Mouse (Mus musculus) heart, adult 9 months (tissue): ENCODE measurements at regions not wholly inside any gene's neighbourhood (a gene's known extent, or its start where the extent isn't known, plus 50 kb on each side); places are given as distances from the start of the nearest gene placed in this dataset.

Experiments used
- DNase-seq, 2 experiments: peaks; one replicate each; pipeline ENCODE4 v3.0.0; 2022; ENCODE audit warnings: low spot score in 2 of 2

- DNase-seq = no peak
Observed at GRCm38 (mm10) chr15:85660528-85661392, 74.0 kb upstream of the Ppara start.

- no peak for DNase-seq
Observed at GRCm38 (mm10) chr15:85661393-85661690, 73.4 kb upstream of the Ppara start.

GRCm38 (mm10) chr15:85661771-85662170, 73.0 kb upstream of the Ppara start:
- no peak for DNase-seq

- DNase-seq = no peak
Observed at GRCm38 (mm10) chr15:85662271-85662670, 72.5 kb upstream of the Ppara start.

GRCm38 (mm10) chr15:85662673-85663072, 72.1 kb upstream of the Ppara start:
- no peak for DNase-seq

- no peak for DNase-seq
Observed at GRCm38 (mm10) chr15:85663757-85664431, 70.9 kb upstream of the Ppara start.

GRCm38 (mm10) chr15:85664432-85664828, 70.4 kb upstream of the Ppara start:
- DNase-seq = no peak

GRCm38 (mm10) chr15:85665181-85665821, 69.5 kb upstream of the Ppara start:
- DNase-seq = no peak

- no peak for DNase-seq
Observed at GRCm38 (mm10) chr15:85666496-85666895, 68.3 kb upstream of the Ppara start.

GRCm38 (mm10) chr15:85667381-85667791, 67.4 kb upstream of the Ppara start:
- DNase-seq = peak in 1 of 2 experiments; percentile 76

GRCm38 (mm10) chr15:85667906-85668590, 66.7 kb upstream of the Ppara start:
- no peak for DNase-seq

- no peak for DNase-seq
Observed at GRCm38 (mm10) chr15:85668871-85669651, 65.7 kb upstream of the Ppara start.

- DNase-seq = peak; percentile 89 to 90
Observed at GRCm38 (mm10) chr15:85669652-85670175, 65.1 kb upstream of the Ppara start.

GRCm38 (mm10) chr15:85670176-85670788, 64.5 kb upstream of the Ppara start:
- DNase-seq = peak; percentile 80 to 85

- DNase-seq = peak; percentile 93
Observed at GRCm38 (mm10) chr15:85670789-85671700, 63.7 kb upstream of the Ppara start.

GRCm38 (mm10) chr15:85671701-85672191, 63.0 kb upstream of the Ppara start:
- DNase-seq = peak in 1 of 2 experiments; percentile 43

- DNase-seq = no peak
Observed at GRCm38 (mm10) chr15:85672376-85672775, 62.4 kb upstream of the Ppara start.

- DNase-seq = no peak
Observed at GRCm38 (mm10) chr15:85672931-85673330, 61.9 kb upstream of the Ppara start.

GRCm38 (mm10) chr15:85673506-85673905, 61.3 kb upstream of the Ppara start:
- no peak for DNase-seq
